Mouse (Mus musculus): ENCODE results near the gene Ctbp2. TPM values are rescaled to one million over a fixed set of nuclear protein-coding genes. Genes with fewer than 3 reads are reported as not detected.

The Ctbp2 gene
- total and polyA plus RNA-seq, 2 experiments from 2014 or later: 29.1 to 64.8 TPM

- no peaks in the 10 kb centered on the region for H3K9me3 ChIP-seq (ENCODE audit: low read length)
- 98% methylated on average over 11 of the region's 11 CpGs for WGBS
- no peak for TF ChIP-seq CTCF (IDR thresholded peaks at IDR 0.05)
- H3K4me2 ChIP-seq (ENCODE audit: low read depth, low read length, poor library complexity, severe bottlenecking): no peak overlapping the region
- peaks cover 3% of the 10 kb centered on the region; the same call in 1 of the 2 replicates for H3K4me1 ChIP-seq (ENCODE audit: insufficient read depth, low read length)
- H3K36me3 ChIP-seq (ENCODE audit: insufficient read depth, low read length): peaks cover 21% of the 10 kb centered on the region
- no peak overlapping the region for H3K9ac ChIP-seq (replicated peaks; ENCODE audit: low read length, poor library complexity, severe bottlenecking)
- no peaks in the 10 kb centered on the region for H3K27me3 ChIP-seq (ENCODE audit: insufficient read depth, low read length)
- ATAC-seq (ENCODE audit: low FRiP score): no peak
- no peak overlapping the region for H3K4me3 ChIP-seq (ENCODE audit: low read depth, low read length)
- no peak overlapping the region for H3K27ac ChIP-seq (ENCODE audit: low read depth, low read length)
- no peak for DNase-seq (ENCODE audit: low spot score)
These were observed 125.1 kb downstream of the Ctbp2 start for GRCm38 (mm10) chr7:132999061-132999460.

- no peaks in the 10 kb centered on the region for H3K9me3 ChIP-seq (ENCODE audit: low read length)
- no peak overlapping the region for H3K4me3 ChIP-seq (ENCODE audit: low read depth, low read length)
- WGBS: 95% methylated on average over 12 of the region's 12 CpGs
- H3K36me3 ChIP-seq (ENCODE audit: insufficient read depth, low read length): peaks cover 21% of the 10 kb centered on the region
- H3K9ac ChIP-seq (replicated peaks; ENCODE audit: low read length, poor library complexity, severe bottlenecking): no peak overlapping the region
- no peak for DNase-seq (ENCODE audit: low spot score)
- peaks cover 5% of the 10 kb centered on the region; the same call in 1 of the 2 replicates for H3K4me1 ChIP-seq (ENCODE audit: insufficient read depth, low read length)
- H3K4me2 ChIP-seq (ENCODE audit: low read depth, low read length, poor library complexity, severe bottlenecking): no peak overlapping the region
- no peak overlapping the region for H3K27ac ChIP-seq (ENCODE audit: low read depth, low read length)
- no peak for TF ChIP-seq CTCF (IDR thresholded peaks at IDR 0.05)
- ATAC-seq (ENCODE audit: low FRiP score): no peak
- H3K27me3 ChIP-seq (ENCODE audit: insufficient read depth, low read length): no peaks in the 10 kb centered on the region
These were observed 125.5 kb downstream of the Ctbp2 start for GRCm38 (mm10) chr7:132998639-132999038.

- Histone ChIP-seq H3K27ac (ENCODE audit: low read depth, low read length) (no peak overlapping the region), H3K4me2 (ENCODE audit: low read depth, low read length, poor library complexity, severe bottlenecking) (no peak overlapping the region), H3K9ac (replicated peaks; ENCODE audit: low read length, poor library complexity, severe bottlenecking) (no peak overlapping the region), H3K9me3 (ENCODE audit: low read length) (no peaks in the 10 kb centered on the region), H3K27me3 (ENCODE audit: insufficient read depth, low read length) (no peaks in the 10 kb centered on the region), H3K4me1 (ENCODE audit: insufficient read depth, low read length) (0 out of 2 replicates have a peak, but pooled peaks cover 5% of the 10 kb centered on the region), H3K4me3 (ENCODE audit: low read depth, low read length) (no peak overlapping the region), H3K36me3 (ENCODE audit: insufficient read depth, low read length) (peaks cover 21% of the 10 kb centered on the region)
- DNase-seq (ENCODE audit: low spot score) (peak; percentile 51), ATAC-seq (ENCODE audit: low FRiP score) (0 out of 2 replicates have a peak, but pooled peaks have one; percentile 24)
- TF ChIP-seq CTCF (IDR thresholded peaks at IDR 0.05): peak; percentile 72
- WGBS: 90% methylated on average over 5 of the region's 5 CpGs
These were observed 127.8 kb downstream of the Ctbp2 start for GRCm38 (mm10) chr7:132996391-132996790.

GRCm38 (mm10) chr7:132994628-132995191 is 129.4 kb downstream of the Ctbp2 start:
- Histone ChIP-seq H3K36me3 (ENCODE audit: insufficient read depth, low read length) (peaks cover 25% of the 10 kb centered on the region), H3K4me2 (ENCODE audit: low read depth, low read length, poor library complexity, severe bottlenecking) (no peak overlapping the region), H3K9ac (replicated peaks; ENCODE audit: low read length, poor library complexity, severe bottlenecking) (no peak overlapping the region), H3K4me3 (ENCODE audit: low read depth, low read length) (no peak overlapping the region), H3K27me3 (ENCODE audit: insufficient read depth, low read length) (no peaks in the 10 kb centered on the region), H3K4me1 (ENCODE audit: insufficient read depth, low read length) (0 out of 2 replicates have a peak, but pooled peaks cover 5% of the 10 kb centered on the region), H3K27ac (ENCODE audit: low read depth, low read length) (0 out of 2 replicates have a peak overlapping the region, but pooled peaks have one; percentile 18), H3K9me3 (ENCODE audit: low read length) (no peaks in the 10 kb centered on the region)
- DNase-seq (ENCODE audit: low spot score) (peak; percentile 28), ATAC-seq (ENCODE audit: low FRiP score) (no peak)
- no peak for TF ChIP-seq CTCF (IDR thresholded peaks at IDR 0.05)
- 44% methylated on average over 6 of the region's 6 CpGs for WGBS

- DNase-seq (ENCODE audit: low spot score): no peak
- H3K36me3 ChIP-seq (ENCODE audit: insufficient read depth, low read length): peaks cover 23% of the 10 kb centered on the region
- H3K4me1 ChIP-seq (ENCODE audit: insufficient read depth, low read length): 0 out of 2 replicates have a peak, but pooled peaks cover 5% of the 10 kb centered on the region
- no peak overlapping the region for H3K4me2 ChIP-seq (ENCODE audit: low read depth, low read length, poor library complexity, severe bottlenecking)
- H3K27me3 ChIP-seq (ENCODE audit: insufficient read depth, low read length): no peaks in the 10 kb centered on the region
- no peak for ATAC-seq (ENCODE audit: low FRiP score)
- peak; percentile 58 for TF ChIP-seq CTCF (IDR thresholded peaks at IDR 0.05)
- 88% methylated on average over 8 of the region's 8 CpGs for WGBS
- no peak overlapping the region for H3K9ac ChIP-seq (replicated peaks; ENCODE audit: low read length, poor library complexity, severe bottlenecking)
- 0 out of 2 replicates have a peak overlapping the region, but pooled peaks have one; percentile 18 for H3K27ac ChIP-seq (ENCODE audit: low read depth, low read length)
- H3K9me3 ChIP-seq (ENCODE audit: low read length): no peaks in the 10 kb centered on the region
- H3K4me3 ChIP-seq (ENCODE audit: low read depth, low read length): no peak overlapping the region
These were observed 130.0 kb downstream of the Ctbp2 start for GRCm38 (mm10) chr7:132994120-132994519.

- 91% methylated on average over 9 of the region's 9 CpGs for WGBS
- DNase-seq (ENCODE audit: low spot score) (no peak), ATAC-seq (ENCODE audit: low FRiP score) (no peak)
- Histone ChIP-seq H3K9ac (replicated peaks; ENCODE audit: low read length, poor library complexity, severe bottlenecking) (no peak overlapping the region), H3K27ac (ENCODE audit: low read depth, low read length) (no peak overlapping the region), H3K27me3 (ENCODE audit: insufficient read depth, low read length) (no peaks in the 10 kb centered on the region), H3K9me3 (ENCODE audit: low read length) (no peaks in the 10 kb centered on the region), H3K4me3 (ENCODE audit: low read depth, low read length) (no peak overlapping the region), H3K4me1 (ENCODE audit: insufficient read depth, low read length) (0 out of 2 replicates have a peak, but pooled peaks cover 5% of the 10 kb centered on the region), H3K36me3 (ENCODE audit: insufficient read depth, low read length) (peaks cover 22% of the 10 kb centered on the region), H3K4me2 (ENCODE audit: low read depth, low read length, poor library complexity, severe bottlenecking) (no peak overlapping the region)
- no peak for TF ChIP-seq CTCF (IDR thresholded peaks at IDR 0.05)
These were observed 131.1 kb downstream of the Ctbp2 start for GRCm38 (mm10) chr7:132992967-132993615.

All from midbrain, postnatal 0 days (tissue).